27 mouse cellular contexts compared by ENCODE assay signal in the genomic region with DNA sequence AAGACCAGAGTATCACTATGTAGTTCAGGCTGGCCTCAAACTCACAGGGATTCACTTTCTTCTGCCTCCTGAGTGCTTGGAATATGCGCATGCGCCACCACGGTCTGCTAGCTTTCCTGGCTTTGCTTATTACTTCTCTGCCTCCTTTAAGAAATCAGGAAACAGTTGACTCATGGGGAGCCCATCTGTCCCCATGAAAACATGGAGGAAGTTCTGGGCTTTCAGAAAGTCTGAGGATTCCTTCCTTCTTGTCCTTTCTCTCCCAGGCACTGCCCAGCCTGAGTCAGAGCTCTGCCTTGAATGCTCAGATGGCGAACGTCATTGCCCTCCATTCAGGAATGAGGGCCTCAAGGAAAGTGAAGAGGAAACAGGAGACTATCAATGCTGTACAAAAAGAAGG. TPM values are rescaled to one million over a fixed set of nuclear protein-coding genes. Genes with fewer than 3 reads are reported as not detected.
"Had no signal": no experiment of that assay in that cellular context is flagged by ENCODE, and none has a peak within 500 bp of the region (broad histone marks: within the 10 kb centered on the region; RNA-seq: fewer than 3 reads in every experiment).

No protein-coding gene starts in this region.

- H3K36me3 ChIP-seq: kidney, embryonic 15.5 days; limb, embryonic 10.5 days; limb, embryonic 13.5 days; liver, embryonic 12.5 days; liver, embryonic 15.5 days; lung, embryonic 15.5 days; midbrain, embryonic 10.5 days; midbrain, embryonic 15.5 days; neural tube, embryonic 12.5 days; neural tube, embryonic 15.5 days had no signal

- DNase-seq: kidney, adult 8-10 months; kidney, postnatal 10 days; kidney, postnatal 36 days; liver; lung, adult 18-20 months; lung, postnatal 10 days; lung, postnatal 36 days; thymus, adult 18-20 months; thymus, postnatal 36 days had no signal

- H3K4me1 ChIP-seq: kidney, embryonic 15.5 days; liver, embryonic 12.5 days; liver, embryonic 15.5 days; lung, embryonic 15.5 days; megakaryocyte, embryonic 14.5 days; midbrain, embryonic 10.5 days; midbrain, embryonic 15.5 days; neural tube, embryonic 12.5 days; neural tube, embryonic 15.5 days had no signal

- H3K9me3 ChIP-seq: kidney, embryonic 15.5 days; limb, embryonic 10.5 days; limb, embryonic 13.5 days; liver, embryonic 12.5 days; liver, embryonic 15.5 days; lung, embryonic 15.5 days; megakaryocyte, embryonic 14.5 days; midbrain, embryonic 10.5 days; midbrain, embryonic 15.5 days; neural tube, embryonic 12.5 days; neural tube, embryonic 15.5 days had no signal

- H3K9ac ChIP-seq: kidney, embryonic 15.5 days; limb, embryonic 13.5 days; liver, embryonic 12.5 days; liver, embryonic 15.5 days; lung, embryonic 15.5 days; midbrain, embryonic 15.5 days; neural tube, embryonic 12.5 days; neural tube, embryonic 15.5 days had no signal

- ATAC-seq: intestine, postnatal 0 days; liver, embryonic 12.5 days; midbrain, embryonic 15.5 days had no signal

- H3K4me2 ChIP-seq: kidney, embryonic 15.5 days; limb, embryonic 13.5 days; liver, embryonic 12.5 days; liver, embryonic 15.5 days; lung, embryonic 15.5 days; midbrain, embryonic 15.5 days; neural tube, embryonic 12.5 days; neural tube, embryonic 15.5 days had no signal

- H3K27me3 ChIP-seq: liver, embryonic 15.5 days; midbrain, embryonic 15.5 days; neural tube, embryonic 12.5 days; neural tube, embryonic 15.5 days had no signal

- H3K27ac ChIP-seq: kidney, embryonic 15.5 days; layer of hippocampus, adult 2 months; limb, embryonic 10.5 days; limb, embryonic 13.5 days; liver, embryonic 12.5 days; liver, embryonic 15.5 days; lung, embryonic 15.5 days; midbrain, embryonic 10.5 days; midbrain, embryonic 15.5 days; neural tube, embryonic 12.5 days; neural tube, embryonic 15.5 days had no signal

- H3K4me3 ChIP-seq: kidney, embryonic 15.5 days; layer of hippocampus, adult 2 months; limb, embryonic 10.5 days; limb, embryonic 13.5 days; liver, embryonic 12.5 days; liver, embryonic 15.5 days; lung, embryonic 15.5 days; megakaryocyte, embryonic 14.5 days; midbrain, embryonic 10.5 days; midbrain, embryonic 15.5 days; neural tube, embryonic 12.5 days; neural tube, embryonic 15.5 days had no signal

RNA-seq across cellular contexts. Expression of a gene that starts 31.8 kb away (rescaled TPM):
- total RNA-seq: layer of hippocampus, adult 2 months; left cerebral cortex, adult 18-20 months; left cerebral cortex, postnatal 25 days had no signal
- polyA plus RNA-seq: intestine, embryonic 14.5 days; intestine, postnatal 0 days; kidney, embryonic 15.5 days; small intestine, adult 2 months; urinary bladder, adult 2 months had no signal
